12 mouse cellular contexts compared by ENCODE assay signal in genomic region chr13:83868922-83869321, GRCm38 (mm10).
DNase-seq lines count a peak whose midpoint lies in the region; ATAC-seq and TF ChIP-seq lines count a peak whose summit lies in the region.
"Had no signal": no experiment of that assay in that cellular context is flagged by ENCODE, and none has a peak within 500 bp of the region (broad histone marks: within the 10 kb centered on the region; RNA-seq: fewer than 3 reads in every experiment).

No protein-coding gene starts in this region.

- peak overlapping the region; percentile 65; the same call in 1 of the 2 replicates for H3K27ac ChIP-seq in forebrain, embryonic 10.5 days
- H3K27ac ChIP-seq in hindbrain, postnatal 0 days = peak overlapping the region; percentile 76
- H3K27ac ChIP-seq: left cerebral cortex, adult 2 months; liver, embryonic 13.5 days had no signal

- TF ChIP-seq CTCF in hindbrain, postnatal 0 days (IDR thresholded peaks at IDR 0.05; ENCODE audit: low read depth) = no peak

- no peaks in the 10 kb centered on the region for H3K36me3 ChIP-seq in forebrain, embryonic 10.5 days (replicated peaks)
- no peaks in the 10 kb centered on the region for H3K36me3 ChIP-seq in hindbrain, postnatal 0 days (ENCODE audit: insufficient read depth, low read length)
- H3K36me3 ChIP-seq: liver, embryonic 13.5 days had no signal

- H3K4me1 ChIP-seq in forebrain, embryonic 10.5 days = peaks cover 54% of the 10 kb centered on the region
- H3K4me1 ChIP-seq in hindbrain, postnatal 0 days (ENCODE audit: insufficient read depth, low read length) = peaks cover 6% of the 10 kb centered on the region
- H3K4me1 ChIP-seq: liver, embryonic 13.5 days; megakaryocyte, embryonic 14.5 days had no signal

- peak overlapping the region; percentile 31; the same call in 1 of the 2 replicates for H3K4me2 ChIP-seq in hindbrain, postnatal 0 days (ENCODE audit: low read depth, low read length)
- H3K4me2 ChIP-seq: liver, embryonic 13.5 days had no signal

- 53% methylated on average over 4 of the region's 4 CpGs for WGBS in forebrain, embryonic 10.5 days
- WGBS in hindbrain, postnatal 0 days = 10% methylated on average over 4 of the region's 4 CpGs

- no peaks in the 10 kb centered on the region for H3K27me3 ChIP-seq in forebrain, embryonic 10.5 days (ENCODE audit: poor library complexity, severe bottlenecking)
- no peaks in the 10 kb centered on the region for H3K27me3 ChIP-seq in hindbrain, postnatal 0 days (ENCODE audit: insufficient read depth, low read length)
- H3K27me3 ChIP-seq: liver, embryonic 13.5 days; megakaryocyte, embryonic 14.5 days had no signal

- no peak overlapping the region for H3K4me3 ChIP-seq in forebrain, embryonic 10.5 days
- H3K4me3 ChIP-seq in hindbrain, postnatal 0 days (ENCODE audit: low read length) = no peak overlapping the region
- H3K4me3 ChIP-seq: left cerebral cortex, adult 2 months; liver, embryonic 13.5 days; megakaryocyte, embryonic 14.5 days had no signal

- no peak overlapping the region for H3K9ac ChIP-seq in hindbrain, postnatal 0 days (replicated peaks; ENCODE audit: low read length)
- H3K9ac ChIP-seq: liver, embryonic 13.5 days had no signal

- peak; percentile 88 for ATAC-seq in hindbrain, postnatal 0 days

- DNase-seq in right cerebral cortex, postnatal 10 days (ENCODE audit: low spot score in 2 of 2) = peak; percentile 61 to 64
- DNase-seq in right cerebral cortex, adult 2 months (ENCODE audit: low spot score in 2 of 2) = no peak
- DNase-seq in forebrain, embryonic 10.5 days (ENCODE audit: extremely low spot score, low spot score) = no peak
- DNase-seq in hindbrain, postnatal 0 days (ENCODE audit: low spot score) = peak; percentile 91
- DNase-seq in retina, postnatal 1 day = peak; percentile 88
- DNase-seq in ovary, postnatal 36 days (ENCODE audit: low spot score) = no peak
- no peak for DNase-seq in gastrocnemius, adult 8-10 months (ENCODE audit: low spot score in 2 of 2)
- no peak for DNase-seq in kidney, postnatal 25 days
- DNase-seq: heart, adult 18-20 months; liver, embryonic 13.5 days had no signal

- H3K9me3 ChIP-seq in forebrain, embryonic 10.5 days = no peaks in the 10 kb centered on the region
- no peaks in the 10 kb centered on the region for H3K9me3 ChIP-seq in hindbrain, postnatal 0 days (ENCODE audit: low read length)
- H3K9me3 ChIP-seq: liver, embryonic 13.5 days; megakaryocyte, embryonic 14.5 days had no signal

Comparison
In these comparisons a context has a peak if more than half of its experiments do, and no peak if none do; other contexts are left out.
1. DNase-seq: peak in right cerebral cortex, postnatal 10 days (2 of 2), hindbrain, postnatal 0 days (single experiment) and retina, postnatal 1 day (single experiment); none in right cerebral cortex, adult 2 months (0 of 2), forebrain, embryonic 10.5 days (single experiment), ovary, postnatal 36 days (single experiment), gastrocnemius, adult 8-10 months (0 of 2) and kidney, postnatal 25 days (0 of 2).